Mouse (Mus musculus) kidney, embryonic 14.5 days (tissue): ENCODE measurements at regions not wholly inside any gene's neighbourhood (a gene's known extent, or its start where the extent isn't known, plus 50 kb on each side); places are given as distances from the start of the nearest gene placed in this dataset.
A peak's percentile ranks its signal among the peaks of the same experiment; 100 is the strongest.

Source experiments
- ATAC-seq: fragments of 200-750 bp; cut with Nextera tagmentation; 2 replicates; pipeline ENCODE4 v1.8.0; 2017; ENCODE audit warnings: moderate number of reproducible peaks, mild to moderate bottlenecking, moderate TSS enrichment, moderate library complexity; ENCODE audit not compliant: low FRiP score, low TSS enrichment
- H3K27ac ChIP-seq: fragments of 300-500 bp; sonication (generic); 2 replicates; pipeline ENCODE4 v1.5.1; 2014; ENCODE audit warnings: low read depth, mild to moderate bottlenecking, low read length, moderate library complexity, mixed read lengths
- H3K27me3 ChIP-seq: fragments of 300-500 bp; sonication (generic); 2 replicates; pipeline ENCODE4 v1.6.1; 2014; ENCODE audit warnings: mild to moderate bottlenecking, low read length; ENCODE audit not compliant: control insufficient read depth, insufficient read depth
- H3K36me3 ChIP-seq: fragments of 300-500 bp; sonication (generic); 2 replicates; pipeline ENCODE4 v1.6.1; 2014; ENCODE audit warnings: low read length, mixed read lengths; ENCODE audit not compliant: control insufficient read depth, insufficient read depth
- H3K4me1 ChIP-seq: fragments of 300-500 bp; sonication (generic); 2 replicates; pipeline ENCODE4 v1.6.1; 2014; ENCODE audit warnings: low read length, mixed read lengths; ENCODE audit not compliant: control insufficient read depth, insufficient read depth
- H3K4me2 ChIP-seq: fragments of 300-500 bp; sonication (generic); replicated peaks from 2 replicates; pipeline ENCODE4 v1.6.1; 2014; ENCODE audit warnings: low read depth, mild to moderate bottlenecking, low read length
- H3K4me3 ChIP-seq: fragments of 300-500 bp; sonication (generic); 2 replicates; pipeline ENCODE4 v1.5.1; 2014; ENCODE audit warnings: mild to moderate bottlenecking, low read length
- H3K9ac ChIP-seq: fragments of 300-500 bp; sonication (generic); 2 replicates; pipeline ENCODE4 v1.6.1; 2014; ENCODE audit warnings: low read depth, mild to moderate bottlenecking, low read length, moderate library complexity
- H3K9me3 ChIP-seq: fragments of 300-500 bp; sonication (generic); 2 replicates; pipeline ENCODE4 v1.6.1; 2016; ENCODE audit warnings: low read length; ENCODE audit not compliant: control insufficient read depth
- WGBS: fragments of 180-500 bp; shearing (Covaris S2); extraction: QIAGEN DNeasy Blood & Tissue Kit; methylation state at CpG from one replicate; pipeline ENCODE4 v1.1.7; 2014; 5-methylcytosine and 5-hydroxymethylcytosine counted together

- no peak for ATAC-seq
- H3K36me3 ChIP-seq = no peaks in the 10 kb centered on the region
- no peak overlapping the region for H3K9ac ChIP-seq
- no peaks in the 10 kb centered on the region for H3K27me3 ChIP-seq
- H3K9me3 ChIP-seq = no peaks in the 10 kb centered on the region
- WGBS = 49% methylated on average over 3 of the region's 3 CpGs
- H3K4me2 ChIP-seq = no peak overlapping the region
- no peaks in the 10 kb centered on the region; the same call in 1 of the 2 replicates for H3K4me1 ChIP-seq
- no peak overlapping the region for H3K27ac ChIP-seq
- no peak overlapping the region for H3K4me3 ChIP-seq
These were observed 395.8 kb downstream of the Cd83 start for GRCm38 (mm10) chr13:44180384-44180783.

- Histone ChIP-seq H3K9ac (no peak overlapping the region), H3K4me1 (no peaks in the 10 kb centered on the region; the same call in 1 of the 2 replicates), H3K4me2 (no peak overlapping the region), H3K27me3 (no peaks in the 10 kb centered on the region), H3K9me3 (no peaks in the 10 kb centered on the region), H3K36me3 (no peaks in the 10 kb centered on the region), H3K4me3 (no peak overlapping the region), H3K27ac (no peak overlapping the region)
- ATAC-seq = peak; percentile 60; the same call in 1 of the 2 replicates
- 30% methylated on average over 15 of the region's 15 CpGs for WGBS
These were observed 398.1 kb downstream of the Cd83 start for GRCm38 (mm10) chr13:44182544-44183191.

GRCm38 (mm10) chr13:44195365-44195764, 410.8 kb downstream of the Cd83 start:
- WGBS = 93% methylated on average over 5 of the region's 5 CpGs
- ATAC-seq = no peak
- no peak overlapping the region for H3K4me2 ChIP-seq
- no peaks in the 10 kb centered on the region for H3K36me3 ChIP-seq
- no peaks in the 10 kb centered on the region for H3K27me3 ChIP-seq
- H3K9me3 ChIP-seq = no peaks in the 10 kb centered on the region
- H3K4me1 ChIP-seq = no peaks in the 10 kb centered on the region
- H3K9ac ChIP-seq = no peak overlapping the region
- no peak overlapping the region for H3K4me3 ChIP-seq
- no peak overlapping the region for H3K27ac ChIP-seq

- Histone ChIP-seq H3K27ac (no peak overlapping the region), H3K4me1 (peaks cover 15% of the 10 kb centered on the region; the same call in 1 of the 2 replicates), H3K9ac (no peak overlapping the region), H3K27me3 (0 out of 2 replicates have a peak, but pooled peaks cover 4% of the 10 kb centered on the region), H3K4me3 (no peak overlapping the region), H3K36me3 (no peaks in the 10 kb centered on the region), H3K4me2 (no peak overlapping the region), H3K9me3 (no peaks in the 10 kb centered on the region)
- ATAC-seq = no peak
- WGBS = 90% methylated on average over 4 of the region's 4 CpGs
These were observed 421.5 kb downstream of the Cd83 start for GRCm38 (mm10) chr13:44206042-44206441.

GRCm38 (mm10) chr13:44206448-44206847, 421.9 kb downstream of the Cd83 start:
- H3K4me2 ChIP-seq = no peak overlapping the region
- H3K9me3 ChIP-seq = no peaks in the 10 kb centered on the region
- 0 out of 2 replicates have a peak, but pooled peaks cover 4% of the 10 kb centered on the region for H3K27me3 ChIP-seq
- no peak overlapping the region for H3K4me3 ChIP-seq
- no peaks in the 10 kb centered on the region for H3K36me3 ChIP-seq
- no peak overlapping the region for H3K27ac ChIP-seq
- H3K4me1 ChIP-seq = peaks cover 15% of the 10 kb centered on the region; the same call in 1 of the 2 replicates
- H3K9ac ChIP-seq = no peak overlapping the region
- WGBS = 82% methylated on average over 4 of the region's 4 CpGs
- no peak for ATAC-seq

- H3K27ac ChIP-seq = no peak overlapping the region
- H3K36me3 ChIP-seq = no peaks in the 10 kb centered on the region
- H3K9ac ChIP-seq = no peak overlapping the region
- no peak for ATAC-seq
- WGBS = 73% methylated on average over 11 of the region's 11 CpGs
- H3K4me1 ChIP-seq = peaks cover 15% of the 10 kb centered on the region; the same call in 1 of the 2 replicates
- H3K27me3 ChIP-seq = 0 out of 2 replicates have a peak, but pooled peaks cover 4% of the 10 kb centered on the region
- H3K9me3 ChIP-seq = no peaks in the 10 kb centered on the region
- no peak overlapping the region for H3K4me3 ChIP-seq
- no peak overlapping the region for H3K4me2 ChIP-seq
These were observed 422.9 kb downstream of the Cd83 start for GRCm38 (mm10) chr13:44207400-44208005.

- Histone ChIP-seq H3K9me3 (no peaks in the 10 kb centered on the region), H3K27me3 (0 out of 2 replicates have a peak, but pooled peaks cover 4% of the 10 kb centered on the region), H3K4me3 (no peak overlapping the region), H3K4me2 (peak overlapping the region; percentile 36), H3K4me1 (peaks cover 20% of the 10 kb centered on the region), H3K9ac (no peak overlapping the region), H3K36me3 (no peaks in the 10 kb centered on the region), H3K27ac (no peak overlapping the region)
- ATAC-seq = no peak
- 2% methylated on average over 11 of the region's 11 CpGs for WGBS
These were observed 424.5 kb downstream of the Cd83 start for GRCm38 (mm10) chr13:44209036-44209435.

GRCm38 (mm10) chr13:44210123-44210522, 425.5 kb downstream of the Cd83 start:
- Histone ChIP-seq H3K36me3 (no peaks in the 10 kb centered on the region), H3K4me1 (peaks cover 24% of the 10 kb centered on the region)
- no peak for ATAC-seq

GRCm38 (mm10) chr13:44212356-44212755, 427.8 kb downstream of the Cd83 start:
- H3K4me3 ChIP-seq = no peak overlapping the region
- no peak overlapping the region for H3K27ac ChIP-seq
- H3K4me2 ChIP-seq = no peak overlapping the region
- no peaks in the 10 kb centered on the region for H3K9me3 ChIP-seq
- peaks cover 24% of the 10 kb centered on the region for H3K4me1 ChIP-seq
- 79% methylated on average over 4 of the region's 4 CpGs for WGBS
- no peaks in the 10 kb centered on the region for H3K36me3 ChIP-seq
- 0 out of 2 replicates have a peak, but pooled peaks cover 4% of the 10 kb centered on the region for H3K27me3 ChIP-seq
- ATAC-seq = no peak
- H3K9ac ChIP-seq = no peak overlapping the region

More at GRCm38 (mm10) chr13:44210123-44210522, 425.5 kb downstream of the Cd83 start:
- WGBS = 40% methylated on average over 6 of the region's 6 CpGs
- no peak overlapping the region for H3K9ac ChIP-seq
- H3K4me3 ChIP-seq = no peak overlapping the region
- no peak overlapping the region for H3K27ac ChIP-seq
- H3K9me3 ChIP-seq = no peaks in the 10 kb centered on the region
- 0 out of 2 replicates have a peak, but pooled peaks cover 4% of the 10 kb centered on the region for H3K27me3 ChIP-seq
- no peak overlapping the region for H3K4me2 ChIP-seq
